Mouse (Mus musculus) forebrain, embryonic 16.5 days (tissue): ENCODE measurements at regions not wholly inside any gene's neighbourhood (a gene's known extent, or its start where the extent isn't known, plus 50 kb on each side); places are given as distances from the start of the nearest gene placed in this dataset.

ENCODE experiments used
- ATAC-seq: fragments of 200-750 bp; cut with Nextera tagmentation; 2 replicates; pipeline ENCODE4 v1.8.0; 2017; ENCODE audit warnings: mild to moderate bottlenecking, moderate library complexity
- H3K27ac ChIP-seq: fragments of 300-500 bp; sonication (generic); 2 replicates; pipeline ENCODE4 v1.5.1; 2014; ENCODE audit warnings: low read length, control low read depth
- H3K27me3 ChIP-seq: fragments of 300-500 bp; sonication (generic); replicated peaks from 2 replicates; pipeline ENCODE4 v1.6.1; 2014; ENCODE audit warnings: low read length; ENCODE audit not compliant: control insufficient read depth, insufficient read depth
- H3K36me3 ChIP-seq: fragments of 300-500 bp; sonication (generic); 2 replicates; pipeline ENCODE4 v1.6.1; 2014; ENCODE audit not compliant: control insufficient read depth, insufficient read depth
- H3K4me1 ChIP-seq: fragments of 300-500 bp; sonication (generic); replicated peaks from 2 replicates; pipeline ENCODE4 v1.6.1; 2014; ENCODE audit warnings: low read length; ENCODE audit not compliant: control insufficient read depth, insufficient read depth
- H3K4me2 ChIP-seq: fragments of 300-500 bp; sonication (generic); 2 replicates; pipeline ENCODE4 v1.6.1; 2014; ENCODE audit warnings: mild to moderate bottlenecking, low read length, control low read depth
- H3K4me3 ChIP-seq: fragments of 300-500 bp; sonication (generic); replicated peaks from 2 replicates; pipeline ENCODE4 v1.5.1; 2014; ENCODE audit warnings: mild to moderate bottlenecking, low read length, control low read depth
- H3K9ac ChIP-seq: fragments of 300-500 bp; sonication (generic); replicated peaks from 2 replicates; pipeline ENCODE4 v1.6.1; 2014; ENCODE audit warnings: low read depth, low read length, control low read depth
- H3K9me3 ChIP-seq: fragments of 300-500 bp; sonication (generic); 2 replicates; pipeline ENCODE4 v1.6.1; 2016; ENCODE audit warnings: low read length; ENCODE audit not compliant: control insufficient read depth
- WGBS: fragments of 180-500 bp; shearing (Covaris S2); extraction: QIAGEN DNeasy Blood & Tissue Kit; methylation state at CpG from one replicate; pipeline ENCODE4 v1.1.7; 2014; 5-methylcytosine and 5-hydroxymethylcytosine counted together

GRCm38 (mm10) chr6:24384193-24384888 lies 130.5 kb downstream of the Iqub start:
- WGBS, result 85% methylated on average over 11 of the region's 11 CpGs
- Histone ChIP-seq H3K4me2 (no peak overlapping the region), H3K36me3 (no peaks in the 10 kb centered on the region), H3K4me1 (no peaks in the 10 kb centered on the region), H3K27ac (no peak overlapping the region), H3K9me3 (no peaks in the 10 kb centered on the region), H3K27me3 (no peaks in the 10 kb centered on the region), H3K9ac (no peak overlapping the region), H3K4me3 (no peak overlapping the region)
- ATAC-seq, result no peak

DNA sequence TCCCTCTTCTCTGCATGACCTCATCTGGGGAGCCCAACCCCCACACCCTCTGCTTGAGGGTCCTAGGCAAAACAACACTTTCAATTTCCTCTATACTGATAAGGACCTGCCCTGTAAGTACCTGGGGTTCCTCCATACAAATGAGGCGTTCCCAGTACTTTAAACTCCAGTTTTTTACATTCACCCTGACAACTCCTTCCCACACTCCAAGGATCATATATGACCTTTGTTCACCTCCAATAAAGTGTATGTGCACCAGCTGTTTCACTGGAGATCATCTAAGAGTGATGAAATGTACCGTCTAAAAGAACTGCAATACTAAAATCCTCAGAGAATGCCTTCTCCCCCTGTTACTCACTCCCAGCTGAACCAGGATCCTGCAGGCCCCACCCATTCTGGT lies 135.0 kb downstream of the Iqub start:
- no peak overlapping the region for H3K27ac ChIP-seq
- no peaks in the 10 kb centered on the region for H3K36me3 ChIP-seq
- no peaks in the 10 kb centered on the region for H3K4me1 ChIP-seq
- H3K27me3 ChIP-seq, result no peaks in the 10 kb centered on the region
- 89% methylated on average over 2 of the region's 2 CpGs for WGBS
- H3K9ac ChIP-seq, result no peak overlapping the region
- H3K4me2 ChIP-seq, result no peak overlapping the region
- H3K4me3 ChIP-seq, result no peak overlapping the region
- no peak for ATAC-seq
- no peaks in the 10 kb centered on the region for H3K9me3 ChIP-seq

GRCm38 (mm10) chr6:24376728-24377127 lies 138.1 kb downstream of the Iqub start:
- Histone ChIP-seq H3K27ac (no peak overlapping the region), H3K4me2 (no peak overlapping the region), H3K9me3 (no peaks in the 10 kb centered on the region), H3K27me3 (no peaks in the 10 kb centered on the region), H3K4me3 (no peak overlapping the region), H3K9ac (no peak overlapping the region), H3K36me3 (no peaks in the 10 kb centered on the region), H3K4me1 (no peaks in the 10 kb centered on the region)
- 61% methylated on average over 4 of the region's 4 CpGs for WGBS
- ATAC-seq, result no peak

DNA sequence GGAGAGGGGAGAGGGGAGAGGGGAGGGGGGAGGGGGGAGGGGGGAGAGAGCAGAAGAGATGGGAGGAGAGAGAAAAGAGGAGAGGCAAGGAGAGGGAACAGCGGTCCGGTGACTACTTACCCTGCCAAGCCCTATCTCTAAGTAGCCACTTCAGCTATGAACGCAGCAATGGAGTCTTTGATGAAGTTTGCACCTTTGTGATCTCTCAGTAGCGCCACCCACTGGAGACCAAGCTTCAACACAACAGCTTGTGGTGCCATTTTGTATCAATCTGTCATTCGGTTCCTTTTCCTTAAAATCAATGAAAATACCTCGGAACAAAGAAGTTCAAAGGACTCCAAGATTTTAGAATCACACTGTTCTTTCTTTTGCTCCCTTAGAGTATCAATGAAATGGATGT lies 141.7 kb downstream of the Iqub start:
- no peak overlapping the region for H3K4me2 ChIP-seq

DNA sequence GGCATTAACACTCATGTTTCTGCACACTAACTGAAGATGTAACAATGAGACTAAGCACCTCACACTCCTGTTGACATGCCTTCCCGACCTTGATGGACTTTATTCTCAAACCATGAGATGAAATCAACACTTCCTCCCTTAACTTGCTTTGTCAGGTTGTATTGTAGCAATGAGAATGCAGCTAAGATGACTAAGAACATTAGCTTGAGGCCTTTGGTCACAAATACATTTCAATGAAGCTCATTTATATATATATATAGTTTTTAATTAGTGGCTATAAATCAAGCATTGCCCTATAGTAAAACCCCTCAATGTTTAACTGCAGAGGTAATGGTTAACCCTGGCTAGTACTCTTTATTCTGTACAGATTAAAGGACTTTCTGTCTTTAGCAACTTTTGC lies 143.2 kb downstream of the Iqub start:
- Histone ChIP-seq H3K4me1 (no peaks in the 10 kb centered on the region), H3K36me3 (no peaks in the 10 kb centered on the region), H3K27ac (no peak overlapping the region), H3K9me3 (no peaks in the 10 kb centered on the region), H3K4me2 (no peak overlapping the region), H3K4me3 (no peak overlapping the region), H3K27me3 (no peaks in the 10 kb centered on the region), H3K9ac (no peak overlapping the region)
- WGBS, result 77% methylated on average over 1 of the region's 1 CpGs
- no peak for ATAC-seq

More for the DNA sequence above, 141.7 kb downstream of the Iqub start:
- H3K27me3 ChIP-seq, result no peaks in the 10 kb centered on the region
- 85% methylated on average over 6 of the region's 6 CpGs for WGBS
- no peak for ATAC-seq
- no peak overlapping the region for H3K9ac ChIP-seq
- no peak overlapping the region for H3K27ac ChIP-seq
- no peaks in the 10 kb centered on the region for H3K36me3 ChIP-seq
- no peaks in the 10 kb centered on the region for H3K4me1 ChIP-seq
- H3K4me3 ChIP-seq, result no peak overlapping the region
- H3K9me3 ChIP-seq, result no peaks in the 10 kb centered on the region

DNA sequence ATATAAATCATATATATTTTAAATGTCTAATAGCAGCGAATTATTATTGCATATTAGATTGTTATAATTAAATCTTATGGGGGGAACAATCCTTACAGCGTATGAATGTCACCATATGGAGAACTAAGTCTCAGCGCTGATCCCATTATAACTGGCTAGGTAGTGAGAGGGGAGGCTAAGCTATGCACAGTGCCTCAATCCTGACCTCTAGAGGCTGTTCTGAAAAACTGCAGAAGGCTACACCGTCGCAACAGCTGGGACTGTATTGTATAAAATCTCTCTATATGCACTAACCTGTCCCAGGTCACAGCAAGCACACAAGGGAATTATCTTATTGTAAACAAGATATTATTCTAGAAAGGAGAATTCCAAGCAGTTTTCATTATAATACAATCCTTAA lies 164.0 kb downstream of the Iqub start:
- Histone ChIP-seq H3K9me3 (no peaks in the 10 kb centered on the region), H3K36me3 (no peaks in the 10 kb centered on the region), H3K27ac (no peak overlapping the region), H3K27me3 (no peaks in the 10 kb centered on the region), H3K9ac (no peak overlapping the region), H3K4me1 (0 out of 2 replicates have a peak, but pooled peaks cover 2% of the 10 kb centered on the region), H3K4me2 (no peak overlapping the region), H3K4me3 (no peak overlapping the region)
- WGBS, result 6% methylated on average over 5 of the region's 5 CpGs
- peak; percentile 98 for ATAC-seq

DNA sequence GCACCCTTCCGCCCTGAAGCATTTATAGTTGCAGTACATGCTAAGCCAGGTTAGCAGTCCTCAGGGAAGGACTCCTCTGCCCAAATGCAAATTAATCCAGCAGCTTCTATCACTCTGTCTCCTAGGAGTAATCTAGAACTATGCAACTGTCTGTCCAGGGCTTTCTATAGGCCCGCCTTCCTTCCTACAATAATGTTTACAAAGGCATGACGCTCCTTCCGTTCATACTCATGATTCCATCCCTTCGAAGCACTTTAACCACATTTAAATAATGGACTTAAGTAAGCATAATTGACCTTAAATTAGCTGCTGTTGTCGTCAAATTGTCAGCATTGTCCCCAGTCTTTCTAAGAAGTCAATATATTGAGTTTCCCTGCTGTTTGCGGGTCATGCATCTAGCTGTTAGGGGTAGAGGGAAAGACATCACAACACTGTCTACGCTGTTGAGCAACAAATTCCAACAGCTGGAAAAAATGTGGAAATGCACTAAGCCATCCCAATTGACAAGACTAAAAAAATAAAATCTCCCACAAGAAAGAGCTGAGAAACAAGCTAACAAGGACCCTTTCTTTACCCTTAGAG lies 166.3 kb downstream of the Iqub start:
- Histone ChIP-seq H3K4me1 (0 out of 2 replicates have a peak, but pooled peaks cover 2% of the 10 kb centered on the region), H3K4me3 (no peak overlapping the region), H3K9me3 (no peaks in the 10 kb centered on the region), H3K27me3 (no peaks in the 10 kb centered on the region), H3K9ac (no peak overlapping the region), H3K27ac (no peak overlapping the region), H3K36me3 (no peaks in the 10 kb centered on the region), H3K4me2 (no peak overlapping the region)
- 63% methylated on average over 8 of the region's 8 CpGs for WGBS
- ATAC-seq, result no peak; the same call in 1 of the 2 replicates

DNA sequence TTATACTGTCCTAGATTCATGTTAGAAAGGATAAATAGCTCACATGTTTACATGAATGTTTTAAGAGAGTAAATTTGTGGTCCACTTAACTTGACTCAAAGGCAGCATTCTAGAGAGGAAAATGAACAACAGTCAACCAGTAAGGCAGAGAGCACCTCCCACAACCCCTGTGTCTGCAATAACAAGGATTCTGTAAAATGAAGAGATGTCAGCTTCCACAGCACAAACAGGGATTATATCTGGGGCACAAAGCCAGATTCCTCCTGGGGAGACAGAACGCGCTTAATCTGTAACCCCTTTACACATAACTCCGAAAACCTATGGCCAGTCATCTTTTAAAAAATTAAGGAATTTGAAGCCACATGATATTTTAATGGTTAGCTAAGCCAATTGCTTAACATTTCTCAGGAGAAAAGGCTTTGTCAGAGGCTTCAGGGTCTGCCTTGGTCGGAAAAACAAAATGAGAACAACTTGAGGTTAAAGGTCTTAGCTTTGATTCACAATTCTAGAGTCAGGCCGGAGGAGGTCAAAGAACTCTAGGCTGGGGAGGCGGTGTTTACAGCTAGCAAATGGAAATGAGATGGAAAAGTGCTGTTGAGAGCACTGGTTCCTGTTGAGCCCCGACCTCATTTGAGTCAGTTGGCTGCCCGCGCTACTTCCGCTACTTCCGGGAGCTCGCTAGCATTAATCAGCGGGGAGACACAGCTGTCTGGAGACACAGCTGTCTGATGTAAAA lies 167.0 kb downstream of the Iqub start:
- H3K4me2 ChIP-seq, result no peak overlapping the region
- ATAC-seq, result peak; percentile 30
- WGBS, result 58% methylated on average over 13 of the region's 13 CpGs

DNA sequence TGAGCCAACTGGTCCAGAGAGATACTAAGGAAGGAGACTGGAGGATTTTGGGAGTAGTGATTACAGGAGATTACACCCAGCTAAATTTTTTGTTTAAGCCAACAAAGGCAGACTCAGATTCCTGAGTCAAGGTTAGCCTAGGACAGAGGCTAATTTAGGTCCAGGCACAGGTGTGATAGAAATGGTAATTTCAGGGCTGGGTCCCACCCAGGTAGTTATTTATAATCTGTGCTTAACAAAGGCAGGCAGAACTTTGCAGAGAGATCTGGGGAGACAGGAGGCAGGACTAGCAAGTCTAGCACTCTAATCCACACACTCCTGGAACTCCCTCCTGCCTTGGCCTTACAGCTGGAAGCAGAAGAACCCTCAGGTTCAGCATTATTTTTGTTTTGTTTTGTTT lies 172.4 kb downstream of the Iqub start:
- no peak for ATAC-seq
- Histone ChIP-seq H3K36me3 (no peaks in the 10 kb centered on the region), H3K27ac (no peak overlapping the region), H3K4me3 (no peak overlapping the region), H3K9ac (no peak overlapping the region), H3K27me3 (no peaks in the 10 kb centered on the region), H3K4me1 (no peaks in the 10 kb centered on the region), H3K4me2 (no peak overlapping the region), H3K9me3 (no peaks in the 10 kb centered on the region)

More for the DNA sequence above, 167.0 kb downstream of the Iqub start:
- Histone ChIP-seq H3K4me1 (0 out of 2 replicates have a peak, but pooled peaks cover 2% of the 10 kb centered on the region), H3K27ac (no peak overlapping the region), H3K9ac (no peak overlapping the region), H3K4me3 (no peak overlapping the region), H3K27me3 (no peaks in the 10 kb centered on the region), H3K36me3 (no peaks in the 10 kb centered on the region), H3K9me3 (no peaks in the 10 kb centered on the region)
